Mouse (Mus musculus) T-helper 17 cell (primary cell): ENCODE results near the gene Olfml3.

Experiments
- in situ Hi-C, 2 experiments: fragments of 300-600 bp; cut with MboI, MseI; formaldehyde crosslinking; loops; 1 replicate in 1 of 2; 2 replicates in 1 of 2; pipeline ENCODE4 v1.15.1; 2025; ENCODE audit warnings: high pct_unique_total_duplicates in 2 of 2

The Olfml3 gene

DNA sequence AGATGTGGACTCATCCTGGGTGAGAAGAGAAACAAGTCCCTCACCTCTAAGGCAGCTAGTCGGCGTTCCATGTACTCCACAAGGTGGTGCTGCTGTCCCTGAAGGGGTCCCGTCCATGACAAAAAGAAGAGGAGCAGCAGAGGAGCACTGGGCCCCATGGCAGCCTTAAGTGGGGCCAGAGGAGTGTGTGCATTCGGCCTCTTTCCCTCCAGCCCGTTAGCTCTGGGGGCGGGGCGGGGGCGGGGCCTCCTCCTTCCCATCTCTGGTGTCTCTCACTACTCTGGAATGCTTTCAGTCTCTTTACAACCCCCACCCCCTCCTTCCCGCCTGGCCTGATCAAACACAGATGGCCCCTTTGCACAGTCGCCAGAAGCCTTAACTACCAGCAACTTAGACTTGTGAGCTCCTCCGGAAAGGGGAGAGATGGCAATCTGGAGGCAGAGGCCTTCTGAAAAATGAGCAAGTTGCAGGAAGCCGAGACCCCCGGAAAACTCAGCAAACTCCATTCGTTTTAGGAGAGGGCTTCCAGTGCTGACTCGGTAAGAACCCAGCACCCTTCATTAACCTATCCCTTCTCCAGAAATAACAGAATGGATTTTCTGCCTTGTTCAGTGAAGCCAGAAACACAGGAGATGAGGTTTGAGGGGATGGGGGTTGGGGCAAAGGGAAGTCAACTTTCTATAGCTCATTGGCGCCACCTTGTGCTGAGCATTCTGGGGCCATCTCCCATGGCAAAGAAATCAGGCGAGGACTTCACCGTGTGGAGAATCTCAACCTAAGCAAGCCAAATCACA lies at the start of gene Olfml3:
Olfml3 (minus strand) TSS at position 224 of the 794 bp plus-strand sequence.
- in situ Hi-C loops: loop anchor here (5.0 kb wide), 2 partner anchors 111 to 306 kb away; no protein-coding TSS in a partner anchor

DNA sequence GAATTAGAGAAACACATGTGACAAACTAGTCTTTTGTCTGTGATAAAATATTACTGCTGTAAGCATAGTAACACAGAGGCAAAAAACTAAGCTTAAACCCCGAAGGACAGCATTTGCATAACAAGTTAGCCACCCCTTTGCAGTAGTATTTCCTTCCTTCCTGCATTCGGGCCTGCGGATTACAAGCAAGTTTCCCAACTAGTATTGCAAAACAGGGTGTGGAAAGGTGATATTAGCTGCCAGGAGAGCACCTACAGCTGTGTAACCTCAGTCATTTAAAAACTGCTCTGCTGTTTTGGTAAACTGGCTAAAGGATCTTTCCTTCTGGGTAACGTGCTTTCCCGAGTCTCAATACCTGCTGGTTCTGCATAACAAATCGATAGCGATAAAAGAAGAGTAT lies 49.4 kb upstream of the Olfml3 start:
- in situ Hi-C loops: no loop called here

GRCm38 (mm10) chr3:103782844-103783609 lies 45.2 kb upstream of the Olfml3 start:
- in situ Hi-C loops: no loop called here

DNA sequence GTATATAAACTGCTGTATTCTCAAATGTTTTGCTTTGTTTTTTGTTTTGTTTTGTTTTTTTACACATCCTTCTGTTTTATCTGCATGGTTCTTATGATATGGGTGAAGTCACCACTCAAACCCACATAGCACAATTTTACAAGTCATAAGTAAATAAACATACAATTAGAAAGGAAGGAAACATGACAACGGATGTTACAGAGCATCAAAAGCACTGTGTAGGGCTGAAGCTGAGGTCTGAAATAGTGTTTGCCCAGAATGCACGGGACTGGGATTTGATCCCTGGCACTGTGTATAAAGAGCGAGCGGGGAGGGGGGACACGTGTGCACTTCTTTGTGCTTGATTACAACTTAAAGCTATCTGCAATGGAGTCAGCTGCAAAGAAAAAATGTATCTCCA lies 43.0 kb upstream of the Olfml3 start:
- in situ Hi-C loops: no loop called here

DNA sequence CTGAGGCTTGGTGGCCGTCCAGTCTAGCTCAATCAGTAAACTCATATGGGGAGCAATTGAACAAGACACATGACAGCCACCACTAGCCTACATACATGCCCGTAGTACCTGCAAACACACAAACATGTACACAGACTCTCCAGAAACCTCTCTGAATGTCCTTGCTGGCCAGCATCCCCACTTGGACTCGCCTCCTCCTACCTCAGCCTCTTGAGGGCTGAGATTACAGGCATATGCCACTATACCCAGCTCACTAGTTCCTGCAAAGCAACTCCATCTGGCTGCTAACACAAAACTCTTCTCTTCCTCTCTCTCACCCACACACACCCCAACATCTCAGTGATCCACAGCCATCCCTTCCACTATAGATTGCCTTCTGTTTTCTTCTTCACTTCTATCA lies 42.5 kb upstream of the Olfml3 start:
- in situ Hi-C loops: no loop called here

DNA sequence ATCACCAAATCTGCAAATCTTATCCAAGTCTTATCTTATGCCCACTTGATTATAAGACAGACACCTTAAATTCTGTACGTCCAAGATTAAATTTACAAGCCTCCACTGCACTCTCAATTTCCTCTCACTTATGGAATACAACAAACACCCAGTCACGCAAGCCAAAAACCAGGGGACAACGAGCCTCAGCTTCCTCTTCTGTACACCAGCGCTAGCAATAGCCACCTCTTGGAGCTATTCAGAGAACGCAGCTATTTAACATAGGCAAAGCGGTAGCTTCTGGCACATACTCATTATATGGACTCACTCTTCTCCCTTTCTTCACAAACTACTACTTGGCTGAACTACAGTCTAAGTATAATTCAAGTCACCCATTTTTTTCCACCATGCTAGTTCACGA lies 41.4 kb upstream of the Olfml3 start:
- in situ Hi-C loops: loop anchor here in 1 of 2 experiments (5.0 kb wide), 1 partner anchor 492 kb away; no protein-coding TSS in a partner anchor

DNA sequence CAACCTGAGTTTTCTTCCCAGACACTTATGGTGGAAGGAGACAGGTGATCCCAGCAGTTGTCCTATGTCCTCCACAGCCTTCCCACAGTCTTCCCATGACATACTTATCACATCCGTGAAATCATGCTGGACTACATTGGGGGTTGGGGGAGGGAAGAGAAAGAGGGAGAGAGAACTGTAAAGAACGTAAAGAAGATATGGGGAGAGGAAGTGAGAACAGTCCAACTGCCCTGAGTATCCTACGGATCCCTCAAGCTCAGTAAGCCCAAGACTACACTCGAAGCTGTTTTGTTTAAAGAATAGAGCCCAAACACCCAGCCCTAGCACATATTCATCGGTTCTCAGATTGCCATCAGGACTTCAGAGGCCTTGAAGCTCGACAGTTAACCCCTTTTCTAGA lies 40.9 kb upstream of the Olfml3 start:
- in situ Hi-C loops: loop anchor here in 1 of 2 experiments (5.0 kb wide), 1 partner anchor 491 kb away; no protein-coding TSS in a partner anchor

- in situ Hi-C loops: loop anchor here in 1 of 2 experiments (5.0 kb wide), 1 partner anchor 491 kb away; no protein-coding TSS in a partner anchor
Measured at GRCm38 (mm10) chr3:103777940-103778339, 40.1 kb upstream of the Olfml3 start.

- in situ Hi-C loops: no loop called here
Measured at GRCm38 (mm10) chr3:103774009-103774408, 36.2 kb upstream of the Olfml3 start.

- in situ Hi-C loops: no loop called here
Measured at GRCm38 (mm10) chr3:103773508-103773907, 35.7 kb upstream of the Olfml3 start.

- in situ Hi-C loops: no loop called here
Measured at GRCm38 (mm10) chr3:103772846-103773245, 35.0 kb upstream of the Olfml3 start.

GRCm38 (mm10) chr3:103771531-103772130 lies 33.8 kb upstream of the Olfml3 start:
- in situ Hi-C loops: no loop called here

GRCm38 (mm10) chr3:103766789-103767188 lies 29.0 kb upstream of the Olfml3 start:
- in situ Hi-C loops: no loop called here

DNA sequence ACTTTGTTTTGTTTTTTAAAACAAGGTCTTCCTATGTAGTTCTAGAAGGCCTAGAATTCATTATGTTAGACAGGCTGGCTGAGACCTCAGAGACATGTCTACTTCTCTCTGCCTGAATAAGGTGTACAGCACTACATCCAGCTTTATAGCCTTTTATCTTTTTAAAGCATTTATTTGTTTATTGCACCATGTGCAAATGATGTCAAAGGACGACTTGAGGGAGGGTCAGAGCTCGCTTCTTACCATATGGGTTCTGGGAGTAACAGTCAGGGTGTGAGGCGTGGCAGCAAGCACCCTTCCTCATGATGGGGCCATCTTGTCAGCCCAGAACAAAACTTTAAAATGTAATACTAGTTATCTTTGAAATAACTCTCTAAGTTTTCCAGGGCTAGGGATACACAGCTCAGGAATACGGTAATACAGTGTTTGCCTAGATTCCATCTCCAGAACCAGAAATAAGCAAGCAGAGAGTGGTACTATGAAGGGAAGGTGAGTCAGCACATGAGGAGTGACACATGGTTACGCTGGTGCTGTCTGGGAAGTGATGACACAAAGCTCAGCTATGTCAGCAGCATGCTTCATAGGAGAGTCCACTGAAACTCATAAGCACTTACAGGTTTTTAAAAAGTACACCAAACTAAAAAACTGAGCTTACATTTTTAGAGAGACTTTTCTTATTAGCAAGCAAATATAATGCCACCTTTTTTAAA lies 21.6 kb upstream of the Olfml3 start:
- in situ Hi-C loops: loop anchor here in 1 of 2 experiments (10.0 kb wide), 1 partner anchor 1905 kb away; no protein-coding TSS in a partner anchor

- in situ Hi-C loops: loop anchor here in 1 of 2 experiments (10.0 kb wide), 1 partner anchor 1906 kb away; no protein-coding TSS in a partner anchor
Measured at GRCm38 (mm10) chr3:103758456-103758855, 20.7 kb upstream of the Olfml3 start.

DNA sequence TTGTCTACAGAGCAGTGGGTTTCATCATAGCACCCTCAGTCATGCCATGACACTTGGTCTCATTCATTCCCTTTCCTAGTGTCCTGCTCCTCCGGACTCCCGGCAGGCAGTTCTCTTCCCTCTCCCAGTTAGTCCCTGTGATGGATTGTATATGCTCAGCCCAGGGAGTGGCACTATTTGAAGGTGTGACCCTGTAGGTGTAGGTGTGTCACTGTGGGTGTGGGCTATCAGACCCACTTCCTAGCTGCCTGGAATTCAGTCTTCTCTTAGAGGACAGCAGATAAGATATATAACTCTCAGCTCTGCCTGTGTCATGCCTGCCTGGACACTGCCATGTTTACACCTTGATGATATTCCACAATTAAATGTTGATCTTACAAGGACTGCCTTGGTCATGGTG lies 19.1 kb upstream of the Olfml3 start:
- in situ Hi-C loops: loop anchor here in 1 of 2 experiments (10.0 kb wide), 1 partner anchor 1908 kb away; no protein-coding TSS in a partner anchor

DNA sequence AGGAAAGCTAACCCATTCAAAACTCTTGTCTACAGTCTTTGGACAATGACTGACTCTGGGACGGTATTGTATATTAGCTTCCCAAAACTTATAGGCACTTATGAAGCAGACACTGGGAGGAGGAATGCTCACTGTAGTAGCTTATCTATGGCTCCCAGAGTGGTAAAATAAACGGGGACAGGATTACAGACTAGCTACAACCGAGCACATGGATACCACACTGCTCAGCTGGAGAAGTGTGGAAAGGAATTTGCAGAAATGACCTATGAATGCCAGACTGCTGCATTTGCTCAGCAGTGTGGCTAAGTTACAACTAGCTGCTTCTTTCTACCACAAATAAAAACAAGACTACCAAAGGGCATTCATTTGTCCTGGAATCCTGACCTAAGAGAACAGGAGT lies 17.6 kb upstream of the Olfml3 start:
- in situ Hi-C loops: loop anchor here in 1 of 2 experiments (10.0 kb wide), 1 partner anchor 1909 kb away; no protein-coding TSS in a partner anchor

DNA sequence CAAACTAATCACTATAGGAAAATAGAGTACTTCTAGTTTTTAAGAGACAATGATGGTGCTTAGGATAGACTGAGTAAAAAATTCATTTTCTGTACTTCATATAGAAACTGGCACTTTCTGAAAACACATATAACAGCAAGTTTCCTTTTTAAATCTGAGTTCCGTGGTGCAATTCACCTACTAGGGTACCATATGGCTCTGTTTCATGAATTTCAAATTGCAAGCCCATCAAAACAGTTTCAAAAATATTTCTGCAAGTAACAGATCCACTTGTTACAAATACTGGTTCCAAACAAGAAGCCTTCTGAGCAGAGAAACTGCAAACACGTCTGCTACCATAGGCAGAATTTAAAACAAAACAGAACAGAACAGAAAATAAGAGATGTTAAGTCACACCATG lies 13.8 kb upstream of the Olfml3 start:
- in situ Hi-C loops: loop anchor here in 1 of 2 experiments (10.0 kb wide), 1 partner anchor 1913 kb away; no protein-coding TSS in a partner anchor

- in situ Hi-C loops: no loop called here
Measured at GRCm38 (mm10) chr3:103746711-103747110, 8.9 kb upstream of the Olfml3 start.

- in situ Hi-C loops: no loop called here
Measured at GRCm38 (mm10) chr3:103745001-103745770, 7.4 kb upstream of the Olfml3 start.
